Mouse (Mus musculus) heart, embryonic 14.5 days (tissue): ENCODE measurements around the gene Larp1. TPM values are rescaled to one million over a fixed set of nuclear protein-coding genes. Genes with fewer than 3 reads are reported as not detected.

Source experiments
- ATAC-seq: fragments of 200-750 bp; cut with Nextera tagmentation; 2 replicates; pipeline ENCODE4 v1.8.0; 2017; ENCODE audit warnings: low read depth, moderate TSS enrichment; ENCODE audit not compliant: insufficient number of reproducible peaks, insufficient read depth, low FRiP score
- H3K27ac ChIP-seq, 2 experiments: fragments of 200-500 bp in 1 of 2; fragments of 300-500 bp in 1 of 2; sonication (generic) in 1 of 2; replicated peaks in 1 of 2; 2 replicates each; pipeline ENCODE4 v1.5.1; 2012 to 2014; ENCODE audit warnings: low read depth in 2 of 2, low read length in 2 of 2, control low read depth in 1 of 2, mild to moderate bottlenecking in 1 of 2, mixed read lengths in 1 of 2; ENCODE audit not compliant: control insufficient read depth in 1 of 2, insufficient read depth in 1 of 2
- H3K27me3 ChIP-seq: fragments of 300-500 bp; sonication (generic); 2 replicates; pipeline ENCODE4 v1.6.1; 2014; ENCODE audit warnings: mild to moderate bottlenecking, low read length, control low read depth; ENCODE audit not compliant: control insufficient read depth, insufficient read depth
- H3K36me3 ChIP-seq: fragments of 300-500 bp; sonication (generic); 2 replicates; pipeline ENCODE4 v1.6.1; 2014; ENCODE audit warnings: mild to moderate bottlenecking, control low read depth, low read length, mixed read lengths; ENCODE audit not compliant: control insufficient read depth, insufficient read depth
- H3K4me1 ChIP-seq, 2 experiments: fragments of 200-500 bp in 1 of 2; fragments of 300-500 bp in 1 of 2; sonication (generic) in 1 of 2; 2 replicates each; pipeline ENCODE4 v1.6.1; 2012 to 2014; ENCODE audit warnings: low read length in 2 of 2, control low read depth in 1 of 2, mixed read lengths in 1 of 2; ENCODE audit not compliant: control insufficient read depth in 2 of 2, insufficient read depth in 2 of 2
- H3K4me2 ChIP-seq: fragments of 300-500 bp; sonication (generic); 2 replicates; pipeline ENCODE4 v1.6.1; 2014; ENCODE audit warnings: mild to moderate bottlenecking, low read length
- H3K4me3 ChIP-seq, 2 experiments: fragments of 200-500 bp in 1 of 2; fragments of 300-500 bp in 1 of 2; sonication (generic) in 1 of 2; 2 replicates each; pipeline ENCODE4 v1.5.1; 2012 to 2014; ENCODE audit warnings: low read length in 2 of 2, mild to moderate bottlenecking in 2 of 2, control low read depth in 1 of 2, low read depth in 1 of 2, moderate library complexity in 1 of 2; ENCODE audit not compliant: control insufficient read depth in 1 of 2, insufficient read depth in 1 of 2
- H3K9ac ChIP-seq: fragments of 300-500 bp; sonication (generic); 2 replicates; pipeline ENCODE4 v1.6.1; 2014; ENCODE audit warnings: mild to moderate bottlenecking, low read length
- H3K9me3 ChIP-seq: fragments of 300-500 bp; sonication (generic); 2 replicates; pipeline ENCODE4 v1.6.1; 2016; ENCODE audit warnings: low read length, control low read depth; ENCODE audit not compliant: control insufficient read depth
- WGBS: fragments of 180-500 bp; shearing (Covaris S2); extraction: QIAGEN DNeasy Blood & Tissue Kit; methylation state at CpG from one replicate; pipeline ENCODE4 v1.1.7; 2014; 5-methylcytosine and 5-hydroxymethylcytosine counted together
- polyA plus RNA-seq: library from polyadenylated mRNA; unstranded; fragments of >200 nt; fragmentation: Nextera tagmentation; extraction: Ambion mirVana; gene quantifications from 2 replicates; pipeline ENCODE4 v1.2.1, GENCODE M21; 2014

Gene Larp1
- polyA plus RNA-seq, 1 experiment from 2014 or later: 18.4 TPM

DNA sequence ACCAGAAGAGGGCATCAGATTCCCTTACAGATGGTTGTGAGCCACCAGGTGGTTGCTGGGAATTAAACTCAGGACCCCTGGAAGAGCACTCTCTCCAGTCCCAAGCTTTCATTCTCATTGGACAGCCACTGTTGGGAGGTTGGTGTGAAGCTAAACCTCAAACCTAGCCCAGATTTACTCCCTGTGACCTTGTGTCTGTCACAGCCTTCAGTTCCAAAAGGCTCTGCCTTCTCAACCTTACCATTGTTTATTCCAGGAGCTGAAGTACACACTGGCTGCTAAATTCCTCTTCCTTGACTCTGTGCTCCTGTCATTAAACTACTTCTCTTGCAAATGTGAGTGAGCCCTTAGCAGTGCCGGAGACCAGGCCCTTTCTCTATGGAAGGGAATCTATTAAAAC, 20.1 kb downstream of the Larp1 start:
- 88% methylated on average over 1 of the region's 1 CpGs for WGBS
- H3K4me3 ChIP-seq: no peak overlapping the region
- H3K9ac ChIP-seq: no peak overlapping the region
- peaks cover 22 to 59% of the 10 kb centered on the region in 2 experiments for H3K4me1 ChIP-seq
- no peaks in the 10 kb centered on the region for H3K27me3 ChIP-seq
- H3K4me2 ChIP-seq: no peak overlapping the region
- no peak for ATAC-seq
- no peak overlapping the region for H3K27ac ChIP-seq
- no peaks in the 10 kb centered on the region for H3K36me3 ChIP-seq
- no peaks in the 10 kb centered on the region for H3K9me3 ChIP-seq

DNA sequence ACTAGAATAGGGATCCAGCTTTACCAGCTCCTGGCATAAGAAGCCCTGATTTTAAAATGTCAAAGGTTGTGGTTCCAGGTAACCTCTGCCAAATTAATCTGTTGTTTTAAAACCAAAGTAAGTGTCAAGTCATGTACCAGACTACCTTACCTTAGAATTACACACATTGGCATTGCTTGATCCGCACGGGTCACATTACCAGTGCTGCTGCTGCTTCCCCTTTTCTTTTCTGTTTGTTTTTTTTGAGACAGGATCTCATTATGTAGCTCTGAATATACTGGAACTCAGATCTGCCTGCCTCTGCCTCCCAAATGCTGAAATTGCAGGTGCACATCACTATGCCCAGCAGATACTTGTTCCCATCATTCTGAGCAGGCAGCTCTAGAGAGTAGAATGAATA, 21.0 kb downstream of the Larp1 start:
- H3K27ac ChIP-seq: no peak overlapping the region
- peaks cover 20 to 58% of the 10 kb centered on the region in 2 experiments for H3K4me1 ChIP-seq
- H3K9me3 ChIP-seq: no peaks in the 10 kb centered on the region
- no peaks in the 10 kb centered on the region for H3K36me3 ChIP-seq
- no peak overlapping the region for H3K4me2 ChIP-seq
- 84% methylated on average over 2 of the region's 2 CpGs for WGBS
- H3K27me3 ChIP-seq: no peaks in the 10 kb centered on the region
- no peak overlapping the region for H3K4me3 ChIP-seq
- H3K9ac ChIP-seq: no peak overlapping the region
- no peak for ATAC-seq

DNA sequence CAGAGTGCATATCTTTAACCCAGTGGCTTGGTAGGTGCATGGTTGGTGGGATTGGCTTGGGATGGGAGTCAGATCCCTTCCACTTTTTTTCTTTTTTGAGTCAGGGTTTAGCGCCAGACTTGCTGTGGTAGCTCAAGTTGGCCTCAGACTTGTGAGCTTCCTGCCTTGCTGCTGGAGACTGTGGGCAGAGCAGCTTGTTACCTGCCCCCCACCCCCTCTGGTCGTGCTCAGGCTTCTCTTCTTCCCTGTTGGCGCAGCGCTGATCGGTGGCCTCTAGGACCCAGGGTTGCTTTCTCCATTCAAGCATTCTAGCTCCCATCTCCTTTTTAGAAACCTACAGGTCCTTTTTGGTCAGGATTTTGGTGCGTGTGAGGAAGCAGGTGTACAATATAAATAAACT, 22.3 kb downstream of the Larp1 start:
- Histone ChIP-seq H3K4me3 (no peak overlapping the region), H3K27me3 (no peaks in the 10 kb centered on the region), H3K27ac (no peak overlapping the region), H3K4me1 (peaks cover 20 to 49% of the 10 kb centered on the region in 2 experiments), H3K4me2 (no peak overlapping the region), H3K9me3 (no peaks in the 10 kb centered on the region), H3K36me3 (no peaks in the 10 kb centered on the region), H3K9ac (peak overlapping the region; percentile 21; the same call in 1 of the 2 replicates)
- 66% methylated on average over 6 of the region's 6 CpGs for WGBS
- no peak for ATAC-seq

DNA sequence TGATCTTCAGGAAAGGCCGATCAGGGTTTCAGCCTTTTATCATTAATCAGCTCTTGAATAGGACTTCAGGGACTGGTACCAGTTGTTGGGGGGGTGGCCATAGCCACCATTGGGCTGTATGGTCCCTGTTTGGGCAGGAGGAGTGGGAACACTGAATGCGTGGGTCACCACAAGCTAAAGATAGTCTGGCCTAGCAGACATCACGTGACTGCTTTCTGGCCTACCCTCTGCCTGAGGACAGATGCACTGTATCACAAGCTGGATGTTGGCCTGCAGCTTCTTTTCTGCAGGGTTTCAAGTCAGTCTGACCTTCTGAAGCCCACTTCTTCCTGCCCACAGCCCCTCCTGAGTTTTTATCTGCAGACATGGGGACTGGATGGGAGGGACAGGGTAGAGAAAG, 24.8 kb downstream of the Larp1 start:
- H3K27me3 ChIP-seq: no peaks in the 10 kb centered on the region
- H3K27ac ChIP-seq: peak overlapping the region; percentile 9 to 69; a peak in 3 of 4 replicates
- peaks cover 20 to 51% of the 10 kb centered on the region in 2 experiments for H3K4me1 ChIP-seq
- no peaks in the 10 kb centered on the region for H3K9me3 ChIP-seq
- H3K9ac ChIP-seq: peak overlapping the region; percentile 35; the same call in 1 of the 2 replicates
- H3K4me2 ChIP-seq: peak overlapping the region; percentile 14; the same call in 1 of the 2 replicates
- H3K4me3 ChIP-seq: no peak overlapping the region
- WGBS: 25% methylated on average over 3 of the region's 3 CpGs
- peak; percentile 66 for ATAC-seq
- H3K36me3 ChIP-seq: no peaks in the 10 kb centered on the region

DNA sequence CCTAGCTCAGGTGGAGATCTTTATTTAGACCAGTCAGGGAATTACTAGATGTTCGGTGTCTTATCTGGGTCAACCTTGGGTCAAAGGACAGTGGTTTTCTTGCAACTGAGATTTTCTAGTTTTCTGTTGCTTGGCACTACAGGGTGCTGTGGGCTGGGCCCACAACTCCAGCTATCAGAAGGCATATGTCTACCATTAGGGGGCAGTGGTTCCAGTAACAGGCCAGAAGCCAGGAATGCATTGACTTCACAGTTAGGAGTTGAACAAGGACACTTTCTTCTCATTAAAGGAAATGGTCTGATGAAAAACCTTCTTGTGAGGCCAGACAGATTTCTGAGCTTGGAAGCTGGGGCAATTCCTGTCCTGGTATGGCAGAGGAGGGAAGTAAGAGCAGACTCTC, 30.2 kb downstream of the Larp1 start:
- no peak overlapping the region for H3K9ac ChIP-seq
- 48% methylated on average over 1 of the region's 1 CpGs for WGBS
- H3K4me2 ChIP-seq: no peak overlapping the region
- peaks cover 3 to 23% of the 10 kb centered on the region in 2 experiments for H3K4me1 ChIP-seq
- no peaks in the 10 kb centered on the region for H3K27me3 ChIP-seq
- H3K9me3 ChIP-seq: no peaks in the 10 kb centered on the region
- H3K27ac ChIP-seq: no peak overlapping the region
- no peak overlapping the region for H3K4me3 ChIP-seq
- peaks cover 35% of the 10 kb centered on the region for H3K36me3 ChIP-seq
- 0 out of 2 replicates have a peak, but pooled peaks have one; percentile 18 for ATAC-seq

DNA sequence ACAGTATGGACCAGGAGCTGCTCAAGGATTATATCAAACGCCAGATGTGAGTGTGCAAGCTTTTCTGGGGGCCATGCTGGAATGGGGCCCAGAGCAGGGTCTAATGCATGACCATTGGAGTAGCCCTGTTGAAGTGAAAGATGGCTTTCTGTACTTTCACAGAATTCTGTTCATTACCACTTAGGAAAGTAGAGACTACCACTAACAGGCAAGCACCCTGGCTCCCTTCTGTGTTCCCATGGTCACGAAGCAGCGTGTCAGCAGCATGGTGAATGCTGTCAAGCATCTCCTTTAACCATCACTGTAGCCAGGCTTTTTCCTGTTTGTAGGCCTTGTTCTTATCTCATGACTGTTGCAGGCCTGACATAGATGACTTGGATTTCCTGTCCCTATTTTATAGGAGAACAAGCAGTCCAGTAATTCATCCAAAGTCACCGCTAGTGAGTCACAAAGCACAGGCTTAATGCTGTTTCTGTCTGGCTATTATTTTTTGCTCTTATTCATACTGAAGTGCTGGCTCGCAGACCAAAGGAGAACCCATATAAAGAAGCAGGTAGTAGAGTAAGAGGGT, 34.1 kb downstream of the Larp1 start:
- H3K9me3 ChIP-seq: no peaks in the 10 kb centered on the region
- WGBS: 67% methylated on average over 5 of the region's 5 CpGs
- peak overlapping the region in 1 of 2 experiments; percentile 19; a peak in 1 of 4 replicates for H3K27ac ChIP-seq
- ATAC-seq: no peak
- H3K4me2 ChIP-seq: no peak overlapping the region
- H3K36me3 ChIP-seq: peaks cover 69% of the 10 kb centered on the region
- H3K27me3 ChIP-seq: no peaks in the 10 kb centered on the region
- H3K4me1 ChIP-seq: peaks cover 0 to 10% of the 10 kb centered on the region in 2 experiments; a peak in 3 of 4 replicates
- no peak overlapping the region for H3K9ac ChIP-seq
- H3K4me3 ChIP-seq: no peak overlapping the region

DNA sequence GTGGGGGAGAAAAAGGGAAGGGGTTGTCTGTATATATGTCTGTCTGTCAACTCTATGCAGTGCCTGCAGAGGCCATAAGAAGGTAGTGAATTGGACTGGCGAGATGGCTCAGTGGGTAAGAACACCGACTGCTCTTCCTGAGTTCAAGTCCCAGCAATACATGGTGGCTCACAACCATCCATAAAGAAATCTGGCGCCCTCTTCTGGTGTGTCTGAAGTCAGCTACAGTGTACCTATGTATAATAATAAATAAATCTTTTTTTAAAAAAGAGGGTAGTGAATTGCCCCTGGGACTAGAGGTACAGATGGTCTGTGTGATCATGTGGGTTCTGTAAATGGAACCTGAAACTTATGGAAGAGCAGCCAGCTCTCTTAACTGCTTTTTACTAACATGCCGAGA, 37.6 kb downstream of the Larp1 start:
- Histone ChIP-seq H3K9ac (no peak overlapping the region), H3K36me3 (peaks cover 95% of the 10 kb centered on the region), H3K27me3 (no peaks in the 10 kb centered on the region), H3K4me2 (no peak overlapping the region), H3K4me3 (no peak overlapping the region), H3K9me3 (no peaks in the 10 kb centered on the region), H3K27ac (no peak overlapping the region), H3K4me1 (peaks cover 0 to 3% of the 10 kb centered on the region in 2 experiments; a peak in 1 of 4 replicates)
- WGBS: 75% methylated on average over 4 of the region's 4 CpGs
- ATAC-seq: no peak

DNA sequence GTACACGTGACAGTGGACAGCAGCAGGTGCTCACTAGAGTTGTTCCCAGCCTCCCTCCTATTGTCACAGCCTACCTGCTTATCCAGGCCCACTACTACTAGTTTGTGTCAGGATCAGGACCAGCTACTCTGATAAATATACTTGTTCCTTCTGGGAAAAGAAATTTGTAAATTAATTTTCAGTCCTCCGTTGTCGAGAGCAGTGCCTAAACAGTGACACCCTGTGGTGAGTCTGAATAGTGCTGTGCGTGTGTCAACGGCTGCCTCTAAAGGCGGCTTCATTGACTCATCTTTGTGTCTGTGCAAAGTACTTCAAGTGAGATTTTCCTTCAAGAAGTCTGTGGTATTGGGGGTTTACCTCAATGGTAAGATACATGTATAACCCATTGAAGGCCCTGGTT, 48.6 kb downstream of the Larp1 start:
- H3K4me2 ChIP-seq: no peak overlapping the region
- 57% methylated on average over 6 of the region's 6 CpGs for WGBS
- H3K36me3 ChIP-seq: peaks cover 89% of the 10 kb centered on the region
- no peaks in the 10 kb centered on the region for H3K9me3 ChIP-seq
- H3K9ac ChIP-seq: no peak overlapping the region
- ATAC-seq: no peak
- H3K4me3 ChIP-seq: no peak overlapping the region
- H3K4me1 ChIP-seq: no peaks in the 10 kb centered on the region
- H3K27me3 ChIP-seq: no peaks in the 10 kb centered on the region
- H3K27ac ChIP-seq: no peak overlapping the region
